Mouse (Mus musculus) lung, postnatal 0 days (tissue): ENCODE measurements around the gene Commd6.

Experiments used
- CTCF ChIP-seq: IDR thresholded peaks from 2 replicates; pipeline ENCODE4 v1.5.1; 2016; ENCODE audit warnings: antibody characterized with exemption, mild to moderate bottlenecking
- EP300 ChIP-seq: IDR thresholded peaks from 2 replicates; pipeline ENCODE4 v1.6.1; 2016; ENCODE audit warnings: antibody characterized with exemption, mild to moderate bottlenecking, control low read depth

- TF ChIP-seq CTCF (no peak), EP300 (no peak)
Measured at GRCm38 (mm10) chr14:101637381-101637780, 3.1 kb downstream of the Commd6 start.
